Mouse (Mus musculus) R1 (cell line): ENCODE measurements around the gene Zfp462.
A peak's percentile ranks its signal among the peaks of the same experiment; 100 is the strongest.

Experiments
- DNase-seq: peaks from one replicate; pipeline ENCODE4 v3.0.0-alpha.2; 2018; ENCODE audit warnings: low read depth, low spot score

Zfp462 gene

DNA sequence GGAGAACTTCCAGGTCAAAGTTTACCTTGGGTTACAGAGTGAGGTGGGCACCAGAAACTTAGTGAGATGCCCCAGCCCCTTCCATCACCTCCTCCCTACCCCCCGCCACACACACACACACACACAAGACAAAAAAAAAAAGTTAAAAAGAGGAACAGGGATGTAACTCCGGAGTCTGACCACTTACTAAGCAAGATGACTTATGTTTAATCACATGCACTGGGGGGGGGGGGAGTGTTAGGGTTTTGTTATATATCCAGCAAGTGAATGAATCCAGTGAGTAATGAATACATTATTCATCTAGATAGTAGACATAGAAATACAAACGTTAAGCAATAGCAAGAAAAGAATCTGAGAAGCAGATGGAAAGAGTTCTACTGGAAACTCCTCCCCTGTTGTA is 157.5 kb downstream of the Zfp462 start:
- DNase-seq: no peak

DNA sequence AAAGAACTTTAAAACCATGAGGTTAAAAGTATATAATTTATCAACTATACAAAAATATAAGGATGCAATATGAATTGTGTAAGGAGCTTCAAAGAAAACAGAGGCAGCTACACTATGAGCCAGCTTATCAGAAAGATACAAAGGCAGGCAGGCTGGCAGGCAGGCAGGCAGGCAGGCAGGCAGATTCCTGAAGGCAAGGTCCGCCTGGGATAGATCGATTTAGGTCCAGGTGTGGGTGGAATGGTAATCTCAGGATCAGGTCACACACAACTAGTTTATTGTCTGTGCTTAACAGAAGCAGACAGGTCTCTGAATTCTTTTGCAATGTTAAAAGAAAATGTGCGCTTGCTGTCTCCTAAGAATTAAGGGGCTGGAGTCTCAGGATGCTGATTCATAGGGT is 158.7 kb downstream of the Zfp462 start:
- no peak for DNase-seq

DNA sequence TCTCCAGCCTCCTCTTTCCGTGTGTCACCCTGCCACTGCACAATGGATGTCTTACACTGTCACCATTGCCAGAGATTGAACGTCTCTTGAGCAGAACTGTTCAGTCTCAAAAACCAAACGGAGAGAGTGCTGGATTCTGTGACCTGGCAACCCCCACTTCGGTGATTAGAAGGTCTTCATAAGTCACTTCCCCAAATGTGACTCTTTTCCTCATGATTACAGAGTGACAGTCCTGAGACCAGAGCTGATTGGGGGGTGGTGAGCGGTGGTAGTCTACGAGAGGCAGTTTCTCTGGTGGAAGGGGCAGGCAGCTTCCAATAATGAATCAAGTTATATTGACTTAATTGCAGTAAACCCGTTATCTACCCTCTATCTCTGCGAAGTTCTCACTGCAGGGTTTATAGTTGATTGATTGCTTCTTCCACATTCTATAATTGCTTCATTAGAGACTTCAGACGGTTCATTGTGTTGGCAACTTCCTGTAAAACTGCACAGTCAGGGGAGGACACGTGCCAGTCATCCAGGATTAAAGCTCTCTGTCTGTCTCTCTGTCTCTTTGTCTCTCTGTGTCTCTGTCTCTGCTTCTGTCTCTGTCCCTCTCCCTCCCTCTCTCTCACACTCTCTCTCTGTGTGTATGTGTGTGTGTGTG is 173.1 kb downstream of the Zfp462 start:
- no peak for DNase-seq

DNA sequence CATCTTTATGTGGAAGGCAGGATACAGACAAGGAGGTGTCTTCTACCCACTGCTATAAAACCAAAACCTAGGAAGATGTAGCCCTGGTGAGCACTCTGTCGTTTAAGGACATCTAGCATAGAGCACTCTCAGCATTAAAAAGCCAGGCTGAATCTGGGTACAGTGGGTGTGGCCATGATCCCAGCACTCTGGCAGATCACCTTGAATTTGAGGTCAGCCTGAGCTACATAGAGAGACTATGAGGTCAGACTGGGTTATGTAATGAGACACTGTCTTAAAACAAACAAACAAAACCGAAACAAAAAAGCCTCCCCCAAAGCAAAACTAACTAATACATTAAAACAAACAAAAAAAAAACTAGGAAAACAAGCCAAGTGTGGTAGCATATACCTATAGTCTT is 176.3 kb downstream of the Zfp462 start:
- peak; percentile 30 for DNase-seq

DNA sequence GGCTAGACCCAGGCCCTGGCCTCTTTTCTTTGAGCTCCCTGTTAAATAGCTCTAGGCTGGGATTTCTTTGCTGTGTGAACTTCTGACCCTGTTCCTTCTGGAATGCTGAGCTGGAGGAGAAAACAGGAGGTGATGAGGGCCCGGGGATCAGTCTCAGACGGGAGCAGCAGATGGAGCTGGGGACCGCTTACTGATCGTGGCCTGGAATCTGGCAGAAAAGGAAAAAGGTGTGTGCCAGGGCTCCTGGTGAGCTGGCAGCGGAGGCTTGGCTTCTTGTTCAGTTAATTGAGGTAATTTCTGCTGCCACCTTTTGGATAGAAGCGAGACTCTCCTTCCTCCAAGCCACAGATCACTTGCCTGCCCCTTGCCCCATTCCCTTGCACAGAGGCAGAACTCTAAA is 177.1 kb downstream of the Zfp462 start:
- DNase-seq: peak; percentile 47

DNA sequence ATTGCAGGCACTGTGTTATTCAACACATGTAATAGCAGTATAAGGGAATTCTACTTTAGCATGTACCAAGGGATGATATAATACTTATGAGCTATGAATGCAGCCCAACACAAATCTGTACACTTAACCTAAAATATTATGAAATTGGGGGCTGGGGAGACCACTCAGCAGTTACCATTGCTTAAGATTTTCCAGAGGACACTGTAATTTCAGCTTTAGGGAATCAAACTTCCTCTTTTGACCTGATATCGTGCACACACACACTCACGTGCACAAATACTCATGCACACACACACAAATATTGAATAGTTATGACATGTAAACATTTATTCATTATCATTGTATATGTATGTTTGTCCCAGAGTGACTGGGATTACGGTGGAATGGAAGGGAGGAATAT is 179.3 kb downstream of the Zfp462 start:
- no peak for DNase-seq

DNA sequence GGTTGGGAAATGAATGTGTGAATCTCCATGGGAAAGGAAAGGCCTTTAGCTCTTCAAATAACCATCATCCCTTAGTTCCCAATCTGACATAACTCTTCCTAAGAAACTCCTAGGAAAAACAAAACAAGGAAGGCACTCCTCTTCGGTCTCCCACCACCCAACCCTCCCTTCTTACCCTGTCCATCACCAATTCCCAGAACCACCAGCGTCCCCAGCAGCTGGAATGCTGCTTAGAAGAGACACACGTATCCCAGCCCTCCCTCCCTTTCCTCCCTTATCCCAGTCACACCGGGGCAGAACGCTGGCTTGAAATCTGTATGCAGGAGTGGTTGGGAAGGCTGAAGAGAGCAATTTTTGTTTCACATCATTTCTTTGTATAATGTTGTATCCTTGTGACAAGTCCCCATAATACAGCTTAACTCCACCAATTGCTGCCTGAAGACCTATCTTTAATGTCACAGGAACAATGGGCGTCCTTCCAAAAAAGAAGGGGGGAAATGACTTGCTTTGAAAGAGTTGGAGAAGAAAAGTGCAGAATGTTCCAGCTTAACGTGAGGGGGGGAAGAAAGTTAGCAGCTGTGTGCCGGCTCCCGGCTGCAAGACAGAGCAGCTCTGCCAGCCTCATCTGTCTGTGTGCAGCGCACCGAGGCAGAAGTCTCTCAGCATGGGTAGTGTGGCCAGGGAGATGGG is 180.3 kb downstream of the Zfp462 start:
- no peak for DNase-seq

DNA sequence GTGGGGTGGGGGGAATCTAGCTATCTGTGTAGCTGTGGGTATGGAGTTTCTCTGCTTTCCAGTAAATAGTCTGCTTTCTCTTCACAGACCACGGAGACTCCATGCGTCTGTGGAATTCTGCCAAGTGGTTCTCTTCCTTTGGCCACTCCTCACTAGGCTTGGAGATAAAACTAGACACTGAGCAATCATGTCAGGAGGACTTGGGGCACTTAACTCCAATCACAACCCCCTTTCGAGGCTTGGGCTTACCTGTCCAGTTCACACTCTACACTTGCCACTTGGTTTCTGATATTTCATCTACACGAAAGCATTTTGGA is 180.8 kb downstream of the Zfp462 start:
- no peak for DNase-seq

DNA sequence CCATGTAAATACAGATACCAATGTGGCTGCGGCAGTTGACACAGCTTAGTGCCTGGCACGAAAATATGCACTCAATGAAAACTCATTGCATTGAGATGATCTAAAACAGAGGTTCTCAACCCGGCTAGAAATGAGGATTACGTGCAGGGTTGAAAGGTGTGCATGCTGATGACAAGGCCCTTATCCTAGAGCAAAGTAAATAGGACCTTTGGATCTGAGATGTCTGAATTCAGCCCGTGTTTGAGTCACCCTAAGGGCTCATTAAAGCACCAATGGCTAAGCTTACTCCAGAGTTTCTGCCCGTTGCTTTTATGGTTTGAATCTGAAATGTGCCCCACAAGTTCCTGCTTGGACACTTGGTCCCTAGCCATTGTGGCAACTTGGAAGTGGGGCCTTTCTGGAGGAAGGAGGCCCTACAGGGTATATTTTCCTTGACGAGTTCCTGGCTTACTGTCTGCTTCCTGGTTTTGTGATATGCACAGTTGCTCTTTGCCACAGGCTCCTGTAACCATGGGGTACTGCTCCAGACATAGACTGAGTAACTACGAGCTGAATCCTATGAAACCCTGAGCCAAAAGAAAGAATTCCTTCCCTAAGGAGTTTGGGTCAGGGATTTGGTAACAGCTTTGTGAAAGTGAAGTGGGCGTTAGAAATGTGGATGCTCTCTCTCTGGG is 182.5 kb downstream of the Zfp462 start:
- no peak for DNase-seq

DNA sequence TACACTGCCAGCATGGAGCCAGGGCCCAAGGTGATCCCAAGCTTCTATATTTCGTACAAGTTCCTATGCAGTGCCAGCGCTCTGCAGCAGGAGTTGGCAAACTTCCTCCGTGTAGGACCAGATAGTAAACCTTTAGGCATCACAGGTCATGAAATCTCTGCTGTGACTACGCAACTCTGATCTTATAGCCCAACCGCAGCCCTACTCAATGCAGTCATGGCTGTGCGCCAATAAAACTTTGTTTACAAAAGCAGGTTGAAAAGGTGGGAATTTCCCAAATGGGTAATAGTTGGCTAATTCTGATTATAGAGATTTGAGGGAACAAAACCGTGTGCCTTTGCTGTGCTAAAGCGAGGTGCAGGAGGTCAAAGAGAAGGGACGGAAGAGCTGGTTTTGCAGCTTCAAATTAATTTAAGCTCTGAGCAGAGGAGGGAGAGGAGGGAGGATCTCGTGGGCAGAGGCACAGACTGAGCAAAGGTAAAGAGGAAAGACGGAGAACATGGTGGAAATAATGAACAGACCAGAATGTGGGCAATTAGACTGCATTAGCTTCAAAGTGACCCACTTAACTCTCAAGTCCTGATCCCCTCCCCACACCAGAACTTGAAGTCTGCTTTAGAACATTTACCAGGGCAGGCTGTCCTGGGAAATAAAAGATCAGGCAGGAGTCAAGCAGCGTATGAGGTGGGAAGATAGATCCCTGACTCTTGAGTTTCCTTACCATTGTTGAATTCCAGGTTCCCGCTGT is 183.4 kb downstream of the Zfp462 start:
- no peak for DNase-seq
